Mouse (Mus musculus) natural killer cell, adult 2 months (primary cell): ENCODE measurements around the gene Gucy2g.
"Not testable (repeated sequence)": the region's sequence is repeated elsewhere in the genome, so short reads cannot be mapped to it uniquely, and the experiment has no call there.

Experiments
- DNase-seq, 2 experiments: peaks; one replicate each; pipeline ENCODE4 v3.0.0; 2022; ENCODE audit warnings: low spot score in 2 of 2

The Gucy2g gene

GRCm38 (mm10) chr19:55164162-55164561 lies 76.9 kb downstream of the Gucy2g start:
- DNase-seq = no peak

DNA sequence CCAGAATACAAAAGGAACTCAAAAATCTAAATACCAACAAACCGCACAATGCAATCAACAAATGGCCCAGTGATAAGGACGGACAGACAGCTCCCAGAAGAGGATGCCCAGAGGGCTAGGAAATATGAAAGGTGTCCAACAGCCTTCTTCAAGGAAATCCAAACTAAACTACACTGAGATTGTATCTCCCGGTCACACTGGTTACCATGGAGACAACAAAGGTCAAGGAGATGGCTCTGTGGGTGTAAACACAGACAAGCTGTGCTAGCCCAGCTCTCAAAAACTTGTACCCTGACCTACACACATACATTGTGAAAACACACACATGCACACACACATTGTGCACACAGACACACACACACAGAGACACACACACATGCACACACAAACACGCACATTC lies 78.8 kb downstream of the Gucy2g start:
- no peak for DNase-seq

DNA sequence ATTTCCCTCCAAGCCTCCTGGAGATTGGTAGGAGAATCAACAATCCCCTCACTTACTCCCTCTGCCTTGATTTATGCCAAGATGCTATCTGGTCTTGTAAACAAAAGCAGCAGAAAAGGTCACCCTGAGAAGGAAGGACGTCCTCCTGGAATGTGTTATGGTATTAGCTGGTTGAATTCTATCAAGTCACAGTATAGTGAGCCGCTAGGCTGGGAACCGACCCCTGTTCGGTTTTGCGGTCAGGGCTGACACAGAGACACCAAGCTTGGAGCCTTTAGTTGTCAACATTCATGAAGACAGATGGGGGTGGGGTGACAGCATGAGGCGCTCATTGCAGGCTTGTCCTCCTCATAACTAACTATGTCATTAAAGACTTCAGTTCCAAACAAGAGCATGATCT lies 81.2 kb downstream of the Gucy2g start:
- DNase-seq = no peak

DNA sequence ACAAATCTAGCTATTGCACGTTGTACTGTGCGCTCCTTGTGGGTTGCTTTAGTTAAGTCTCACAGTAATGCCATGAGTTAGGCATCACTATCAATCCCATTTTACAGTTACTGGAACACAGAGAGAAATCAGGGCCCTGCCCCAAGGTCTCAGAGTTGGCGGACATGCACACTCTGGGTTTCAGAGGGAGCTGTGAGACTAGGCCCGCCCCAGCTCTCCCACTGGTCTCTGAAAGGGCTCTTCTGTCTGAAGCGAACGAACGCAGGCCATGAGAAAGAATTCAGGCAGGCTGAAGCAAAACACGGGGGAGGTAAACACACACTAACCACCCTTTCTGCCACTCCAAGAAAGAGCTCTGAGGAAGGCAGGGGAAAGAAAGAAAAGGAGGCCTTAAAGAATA lies 82.4 kb downstream of the Gucy2g start:
- DNase-seq = no peak

DNA sequence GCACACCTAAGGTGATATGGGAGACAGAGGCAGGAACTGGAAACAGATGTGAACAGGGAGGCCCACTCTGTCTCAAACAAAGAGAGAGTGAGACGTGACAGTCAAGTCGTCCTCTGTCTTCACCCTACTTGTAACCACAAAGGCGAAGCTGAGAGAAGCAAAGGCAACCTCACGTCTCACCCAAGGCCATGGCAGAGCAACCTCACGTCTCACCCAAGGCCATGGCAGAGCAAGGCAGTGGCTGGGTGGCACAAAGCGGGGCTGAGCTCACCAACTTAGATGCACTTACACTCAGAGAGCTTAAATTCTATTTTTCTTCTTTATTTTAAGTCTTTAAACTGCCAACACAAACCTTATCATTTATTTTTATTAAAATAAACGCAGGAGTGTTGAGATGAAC lies 84.0 kb downstream of the Gucy2g start:
- no peak for DNase-seq

DNA sequence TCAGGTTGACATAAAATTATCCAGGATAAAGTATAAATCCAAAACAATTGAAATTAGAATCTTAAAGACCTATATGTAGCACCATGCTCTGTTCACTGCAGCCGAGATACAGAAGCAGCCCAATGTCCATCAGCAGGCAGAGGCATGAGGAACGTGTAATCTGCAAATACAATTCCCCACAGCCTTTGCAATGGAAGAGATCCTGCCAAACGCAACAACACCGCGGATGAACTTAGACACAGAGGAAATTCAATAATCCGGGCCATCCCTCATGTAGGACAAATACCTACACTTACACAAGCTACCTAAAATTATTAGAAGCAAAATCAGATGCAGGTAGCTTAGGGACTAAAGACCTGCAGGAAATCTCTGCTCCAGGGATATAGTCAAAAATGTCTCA lies 88.1 kb downstream of the Gucy2g start:
- no peak for DNase-seq

GRCm38 (mm10) chr19:55152274-55152673 lies 88.8 kb downstream of the Gucy2g start:
- not testable (repeated sequence) for DNase-seq

- no peak for DNase-seq
Observed at GRCm38 (mm10) chr19:55149646-55150045, 91.4 kb downstream of the Gucy2g start.

GRCm38 (mm10) chr19:55148109-55148508 lies 92.9 kb downstream of the Gucy2g start:
- no peak for DNase-seq
